Mouse (Mus musculus): ENCODE measurements around the gene Pstk. TPM values are rescaled to one million over a fixed set of nuclear protein-coding genes. Genes with fewer than 3 reads are reported as not detected.

Gene Pstk
- 76.4 and 76.8 TPM in 2 replicates for polyA plus RNA-seq (2015; fragmentation: Nextera tagmentation; extraction: Ambion mirVana)

GRCm38 (mm10) chr7:131370648-131371469 lies at the start of gene Pstk:
Pstk (plus strand) TSS chr7:131371141.
- no peaks in the 10 kb centered on the region for H3K9me3 ChIP-seq
- H3K27me3 ChIP-seq = no peaks in the 10 kb centered on the region
- H3K4me3 ChIP-seq = peak within 1 kb of the TSS; percentile 75
- H3K27ac ChIP-seq = peak within 1 kb of the TSS; percentile 93
- peak within 1 kb of the TSS; percentile 73 for H3K4me2 ChIP-seq (replicated peaks)
- ATAC-seq (ENCODE audit: low FRiP score, low read depth) = peak; percentile 94
- 5% methylated on average over 47 of the region's 47 CpGs for WGBS
- H3K36me3 ChIP-seq = peaks cover 7% of the 10 kb centered on the region
- peak within 1 kb of the TSS; percentile 93 for H3K9ac ChIP-seq
- peaks cover 5% of the 10 kb centered on the region for H3K4me1 ChIP-seq

- WGBS = 77% methylated on average over 2 of the region's 2 CpGs
These were observed 48.7 kb upstream of the Pstk start, which contains the start of gene Cuzd1 for GRCm38 (mm10) chr7:131322192-131322591. Cuzd1 (minus strand) TSS chr7:131322292.

GRCm38 (mm10) chr7:131327054-131327453 lies 43.9 kb upstream of the Pstk start:
- 83% methylated on average over 5 of the region's 5 CpGs for WGBS
- Histone ChIP-seq H3K27me3 (no peaks in the 10 kb centered on the region), H3K4me2 (replicated peaks) (no peak overlapping the region), H3K4me1 (no peaks in the 10 kb centered on the region), H3K4me3 (no peak overlapping the region), H3K27ac (no peak overlapping the region), H3K9ac (no peak overlapping the region), H3K36me3 (no peaks in the 10 kb centered on the region), H3K9me3 (no peaks in the 10 kb centered on the region)
- no peak for ATAC-seq (ENCODE audit: low FRiP score, low read depth)

More at GRCm38 (mm10) chr7:131322192-131322591, 48.7 kb upstream of the Pstk start, which contains the start of gene Cuzd1:
- H3K4me1 ChIP-seq = no peaks in the 10 kb centered on the region
- ATAC-seq (ENCODE audit: low FRiP score, low read depth) = no peak
- no peaks in the 10 kb centered on the region for H3K27me3 ChIP-seq
- no peaks in the 10 kb centered on the region for H3K36me3 ChIP-seq
- no peaks in the 10 kb centered on the region for H3K9me3 ChIP-seq
- no peak within 1 kb of the TSS for H3K9ac ChIP-seq
- H3K4me3 ChIP-seq = no peak within 1 kb of the TSS
- H3K27ac ChIP-seq = no peak within 1 kb of the TSS
- no peak within 1 kb of the TSS for H3K4me2 ChIP-seq (replicated peaks)

DNA sequence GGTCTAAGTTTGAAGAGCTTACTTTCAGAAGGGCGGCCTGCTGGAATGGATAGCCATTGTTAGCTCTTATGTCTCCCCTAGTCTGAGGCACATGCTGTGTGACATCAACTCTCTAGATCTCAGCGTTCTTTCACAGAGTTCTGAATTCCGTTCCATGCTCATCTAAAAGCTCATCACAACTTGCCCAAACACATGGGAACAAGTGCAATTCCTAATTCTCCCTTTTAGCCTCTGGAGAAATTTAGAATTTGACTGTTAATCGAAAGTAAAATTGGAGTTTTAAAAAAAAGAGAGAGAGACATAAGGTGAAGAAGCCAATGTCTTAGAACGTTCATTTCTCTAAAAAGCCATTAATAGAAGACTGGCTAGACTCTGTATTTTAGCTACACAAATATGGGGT lies 41.5 kb upstream of the Pstk start, which contains the start of gene Fam24b:
TSS of gene Fam24b (minus strand) at position 101 of the 400 bp plus-strand sequence.
- Histone ChIP-seq H3K4me2 (replicated peaks) (no peak within 1 kb of the TSS), H3K4me3 (no peak within 1 kb of the TSS), H3K4me1 (no peaks in the 10 kb centered on the region), H3K36me3 (no peaks in the 10 kb centered on the region), H3K27ac (no peak within 1 kb of the TSS), H3K9me3 (no peaks in the 10 kb centered on the region), H3K27me3 (no peaks in the 10 kb centered on the region), H3K9ac (no peak within 1 kb of the TSS)
- WGBS = 91% methylated on average over 5 of the region's 5 CpGs
- ATAC-seq (ENCODE audit: low FRiP score, low read depth) = no peak

GRCm38 (mm10) chr7:131331688-131332087 lies 39.3 kb upstream of the Pstk start:
- Histone ChIP-seq H3K4me3 (no peak overlapping the region), H3K4me2 (replicated peaks) (no peak overlapping the region), H3K4me1 (no peaks in the 10 kb centered on the region), H3K9me3 (no peaks in the 10 kb centered on the region), H3K27ac (no peak overlapping the region), H3K9ac (no peak overlapping the region), H3K36me3 (no peaks in the 10 kb centered on the region), H3K27me3 (no peaks in the 10 kb centered on the region)
- ATAC-seq (ENCODE audit: low FRiP score, low read depth) = no peak
- 68% methylated on average over 2 of the region's 2 CpGs for WGBS

- Histone ChIP-seq H3K4me1 (no peaks in the 10 kb centered on the region), H3K4me3 (no peak within 1 kb of the TSS), H3K9ac (no peak within 1 kb of the TSS), H3K9me3 (no peaks in the 10 kb centered on the region), H3K4me2 (replicated peaks) (no peak within 1 kb of the TSS), H3K27me3 (no peaks in the 10 kb centered on the region), H3K27ac (no peak within 1 kb of the TSS), H3K36me3 (no peaks in the 10 kb centered on the region)
- ATAC-seq (ENCODE audit: low FRiP score, low read depth) = no peak
- WGBS = 58% methylated on average over 1 of the region's 1 CpGs
These were observed 37.4 kb upstream of the Pstk start, which contains the start of gene Fam24a for GRCm38 (mm10) chr7:131333564-131333963. Fam24a (plus strand) TSS chr7:131333864.

DNA sequence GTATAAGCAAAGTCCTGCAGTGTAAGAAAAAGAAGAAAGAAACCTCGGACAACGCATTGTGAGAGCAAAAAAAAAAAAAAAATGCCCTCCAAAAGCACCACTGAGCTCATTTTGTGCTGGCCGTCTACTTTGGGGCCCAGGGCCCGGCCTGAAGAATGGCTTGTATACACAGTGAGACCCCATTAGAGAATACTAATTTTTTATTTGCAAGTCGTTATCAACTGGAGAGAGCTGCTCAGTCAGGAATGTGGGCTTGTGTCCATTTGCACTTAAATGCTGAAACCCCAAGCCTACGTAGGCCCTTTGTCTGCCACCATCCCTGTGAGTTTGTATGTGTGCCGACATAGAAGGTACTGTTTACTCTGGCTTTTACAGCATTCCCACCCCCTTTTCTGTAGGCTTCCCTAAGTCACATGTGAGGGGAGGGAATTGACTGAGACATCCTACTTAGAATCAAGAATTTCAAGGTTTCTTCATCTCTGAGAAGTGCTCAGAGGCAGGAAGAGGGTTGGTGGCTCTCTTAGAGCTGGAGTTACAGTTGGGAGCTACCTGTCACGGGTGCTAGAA lies 33.4 kb upstream of the Pstk start:
- Histone ChIP-seq H3K27me3 (no peaks in the 10 kb centered on the region), H3K4me2 (replicated peaks) (no peak overlapping the region), H3K4me3 (no peak overlapping the region), H3K9me3 (no peaks in the 10 kb centered on the region), H3K36me3 (peaks cover 26% of the 10 kb centered on the region), H3K27ac (no peak overlapping the region), H3K4me1 (no peaks in the 10 kb centered on the region), H3K9ac (no peak overlapping the region)
- no peak for ATAC-seq (ENCODE audit: low FRiP score, low read depth)
- 61% methylated on average over 8 of the region's 8 CpGs for WGBS

GRCm38 (mm10) chr7:131345856-131346541 lies 24.9 kb upstream of the Pstk start:
- no peak overlapping the region for H3K4me2 ChIP-seq (replicated peaks)
- ATAC-seq (ENCODE audit: low FRiP score, low read depth) = no peak
- H3K36me3 ChIP-seq = peaks cover 74% of the 10 kb centered on the region
- no peak overlapping the region for H3K9ac ChIP-seq
- no peaks in the 10 kb centered on the region for H3K4me1 ChIP-seq
- no peak overlapping the region for H3K27ac ChIP-seq
- H3K27me3 ChIP-seq = no peaks in the 10 kb centered on the region
- no peak overlapping the region for H3K4me3 ChIP-seq
- WGBS = 78% methylated on average over 7 of the region's 7 CpGs
- no peaks in the 10 kb centered on the region for H3K9me3 ChIP-seq

DNA sequence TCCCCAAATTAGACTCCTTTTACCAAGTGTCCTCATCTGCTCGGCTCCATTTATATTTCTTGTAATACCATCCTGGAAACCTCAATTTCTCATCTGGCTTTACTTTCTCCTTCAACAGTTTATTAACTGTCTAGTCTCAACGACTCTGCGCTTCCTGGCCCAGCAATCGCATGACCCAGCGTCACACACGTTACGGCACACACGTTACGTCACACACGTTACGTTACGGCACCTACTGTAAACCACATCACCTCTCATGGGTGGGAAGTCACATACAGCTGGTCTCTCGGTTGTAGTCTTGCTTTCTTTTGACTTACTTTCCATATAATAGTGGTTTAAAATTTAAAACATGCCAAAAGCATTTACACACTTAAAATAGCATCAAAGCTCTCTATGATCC lies 14.8 kb upstream of the Pstk start:
- Histone ChIP-seq H3K27ac (no peak overlapping the region), H3K4me3 (no peak overlapping the region), H3K4me2 (replicated peaks) (no peak overlapping the region), H3K9me3 (no peaks in the 10 kb centered on the region), H3K27me3 (no peaks in the 10 kb centered on the region), H3K9ac (no peak overlapping the region), H3K4me1 (peaks cover 3% of the 10 kb centered on the region), H3K36me3 (peaks cover 60% of the 10 kb centered on the region)
- no peak for ATAC-seq (ENCODE audit: low FRiP score, low read depth)
- 96% methylated on average over 13 of the region's 13 CpGs for WGBS

GRCm38 (mm10) chr7:131362269-131362614 lies 8.7 kb upstream of the Pstk start:
- Histone ChIP-seq H3K4me2 (replicated peaks) (peak overlapping the region; percentile 88), H3K27me3 (no peaks in the 10 kb centered on the region), H3K4me3 (peak overlapping the region; percentile 88), H3K9ac (peak overlapping the region; percentile 94), H3K4me1 (peaks cover 11% of the 10 kb centered on the region), H3K36me3 (peaks cover 23% of the 10 kb centered on the region), H3K9me3 (no peaks in the 10 kb centered on the region), H3K27ac (peak overlapping the region; percentile 92)
- 2% methylated on average over 35 of the region's 35 CpGs for WGBS
- ATAC-seq (ENCODE audit: low FRiP score, low read depth) = peak; percentile 82

DNA sequence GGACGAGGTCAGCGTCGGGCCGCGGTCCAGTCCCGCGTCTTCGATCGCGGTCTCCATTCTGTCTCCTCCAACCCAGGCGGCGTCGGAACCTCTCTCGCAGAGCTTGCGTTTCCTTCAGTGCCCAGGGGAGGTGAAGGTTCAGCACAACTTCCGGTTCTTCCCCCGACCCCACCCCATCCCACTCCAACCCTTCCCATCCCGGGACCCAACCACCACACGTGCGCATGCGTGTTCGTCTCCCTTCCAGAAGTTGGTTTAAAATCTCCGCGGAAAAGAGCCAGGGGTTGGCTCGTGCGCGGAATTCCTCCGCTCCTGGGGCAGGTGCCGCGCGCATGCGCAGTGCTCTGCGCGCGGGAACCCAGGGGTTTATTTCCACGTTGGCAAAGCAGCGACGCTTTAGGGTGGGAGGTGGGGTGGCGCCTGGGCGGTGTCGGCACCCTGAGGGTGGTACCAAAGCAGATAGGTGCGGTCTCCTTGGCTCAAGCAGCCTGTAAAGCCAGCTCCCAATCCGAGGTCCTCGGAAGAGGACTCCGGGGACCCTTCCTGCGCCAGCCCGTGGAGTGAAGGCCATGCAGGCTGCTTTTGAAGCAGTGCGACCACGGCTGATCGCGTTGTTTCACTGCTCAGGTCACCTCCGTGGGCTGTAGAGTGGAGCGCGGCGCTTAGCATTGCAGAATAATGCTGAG lies 8.2 kb upstream of the Pstk start, which contains the start of gene 2310057M21Rik:
TSS of gene 2310057M21Rik (minus strand) at position 145 of the 686 bp plus-strand sequence.
- H3K36me3 ChIP-seq = peaks cover 19% of the 10 kb centered on the region
- H3K9ac ChIP-seq = peak within 1 kb of the TSS; percentile 94
- H3K4me3 ChIP-seq = peak within 1 kb of the TSS; percentile 88
- H3K4me1 ChIP-seq = peaks cover 11% of the 10 kb centered on the region
- H3K27me3 ChIP-seq = no peaks in the 10 kb centered on the region
- H3K27ac ChIP-seq = peak within 1 kb of the TSS; percentile 92
- whole genome bisulfite sequencing = under 1% methylated on average over 55 of the region's 55 CpGs
- ATAC-seq (ENCODE audit: low FRiP score, low read depth) = peak; percentile 96
- peak within 1 kb of the TSS; percentile 88 for H3K4me2 ChIP-seq (replicated peaks)
- H3K9me3 ChIP-seq = no peaks in the 10 kb centered on the region

Measured in limb, embryonic 13.5 days (tissue).